Mouse (Mus musculus) cerebral cortex, adult 2 months (tissue): ENCODE data around the gene Ttc16.

Experiments
- WGBS: fragments of 180-500 bp; shearing (Covaris S2); methylation state at CpG from one replicate; pipeline ENCODE4 v1.1.7; 2018; 5-methylcytosine and 5-hydroxymethylcytosine counted together

Ttc16 gene

DNA sequence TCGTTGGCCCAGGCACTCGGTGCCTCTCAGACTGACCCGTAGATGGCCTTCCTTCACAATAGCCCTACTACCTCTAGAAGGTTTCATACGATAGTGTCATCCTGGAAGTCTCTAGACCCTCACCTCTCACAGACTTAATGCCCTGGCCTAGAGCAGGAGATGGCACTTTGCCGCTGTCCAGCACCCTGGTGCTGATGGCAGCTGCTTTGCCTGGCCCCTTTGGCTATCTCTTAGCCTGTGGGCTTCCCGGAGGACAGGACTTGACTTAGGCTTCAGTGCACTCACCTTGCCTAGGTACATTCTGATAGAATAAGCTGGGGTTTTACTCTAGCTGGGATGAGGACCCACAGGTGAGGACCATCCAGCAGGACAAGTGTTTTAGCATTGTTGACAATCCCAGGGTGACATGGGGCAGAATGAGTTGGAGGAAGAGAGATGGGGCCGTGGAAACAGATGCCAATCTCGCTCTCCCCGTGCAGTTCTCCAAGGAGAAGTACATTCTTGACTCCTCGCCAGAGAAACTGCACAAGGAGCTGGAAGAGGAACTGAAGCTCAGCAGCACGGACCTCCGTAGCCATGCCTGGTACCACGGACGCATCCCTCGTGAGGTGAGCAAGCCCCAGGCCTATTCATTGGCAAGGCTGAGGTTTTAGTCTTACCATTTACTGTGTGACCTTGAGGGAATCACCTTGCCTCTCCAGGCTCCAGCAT, 31.0 kb downstream of the Ttc16 start:
- WGBS, result 63% methylated on average over 15 of the region's 15 CpGs

DNA sequence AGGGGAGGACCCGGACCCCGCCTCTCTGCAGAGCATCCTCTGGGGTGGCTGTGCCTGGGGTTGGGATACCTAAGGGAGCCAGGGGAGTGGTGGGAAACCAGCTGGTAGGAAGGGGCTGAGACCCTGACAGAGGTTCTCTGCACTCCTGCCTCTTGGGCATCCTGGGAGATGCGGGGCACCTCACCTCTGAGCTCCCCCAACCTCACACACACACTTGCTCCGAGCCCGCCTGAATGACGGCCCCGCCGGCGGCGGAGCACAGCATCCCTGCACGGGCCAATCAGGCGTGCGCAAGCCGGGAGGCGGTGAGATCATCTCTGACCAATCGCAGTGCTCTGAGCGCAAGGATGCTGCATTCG, 33.3 kb downstream of the Ttc16 start:
- 21% methylated on average over 18 of the region's 18 CpGs for WGBS

DNA sequence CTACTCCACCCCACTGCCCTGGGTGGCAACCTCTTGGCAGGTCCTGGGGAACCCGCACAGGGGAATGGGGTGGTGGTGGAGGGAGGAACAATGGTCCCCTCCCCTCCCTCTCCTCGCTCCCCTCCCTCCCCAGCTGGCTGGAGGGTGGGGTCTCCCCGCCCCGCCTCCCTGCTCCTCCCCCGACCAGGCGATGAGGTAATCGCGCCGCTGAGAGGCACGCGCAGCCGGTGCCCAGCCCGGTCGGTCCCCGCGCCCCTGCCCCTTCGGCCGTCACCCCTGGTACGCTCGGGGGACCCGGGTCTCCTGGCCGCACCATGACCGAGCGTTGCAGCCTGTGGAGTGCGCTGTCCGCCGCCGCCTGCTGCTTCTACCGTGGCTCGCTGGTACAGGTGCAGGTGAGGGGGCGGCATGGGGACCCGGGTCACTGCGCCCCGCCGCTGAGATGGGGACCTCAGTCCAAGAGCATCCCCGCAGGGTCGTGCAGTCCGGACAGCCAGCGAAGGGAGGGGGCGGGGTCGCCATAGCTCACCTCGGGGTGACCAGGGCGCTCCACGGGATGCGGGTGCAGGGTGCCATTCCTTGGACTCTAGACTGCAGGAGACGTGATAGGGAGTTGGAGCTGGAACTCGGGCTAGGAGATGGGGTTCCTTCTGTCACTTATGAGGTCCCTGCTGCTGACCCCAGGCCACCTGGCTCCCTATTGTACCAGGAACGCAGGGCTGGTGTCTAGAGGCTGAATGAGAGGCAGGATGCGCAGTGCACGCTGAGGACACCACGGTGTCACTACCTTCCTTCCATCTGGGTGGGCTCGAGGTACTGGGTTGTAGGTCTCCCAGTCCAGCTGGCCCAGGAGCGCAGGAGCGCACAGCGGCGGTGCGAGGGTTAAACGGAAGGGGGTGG, 33.9 kb downstream of the Ttc16 start:
- 15% methylated on average over 56 of the region's 58 CpGs for WGBS

DNA sequence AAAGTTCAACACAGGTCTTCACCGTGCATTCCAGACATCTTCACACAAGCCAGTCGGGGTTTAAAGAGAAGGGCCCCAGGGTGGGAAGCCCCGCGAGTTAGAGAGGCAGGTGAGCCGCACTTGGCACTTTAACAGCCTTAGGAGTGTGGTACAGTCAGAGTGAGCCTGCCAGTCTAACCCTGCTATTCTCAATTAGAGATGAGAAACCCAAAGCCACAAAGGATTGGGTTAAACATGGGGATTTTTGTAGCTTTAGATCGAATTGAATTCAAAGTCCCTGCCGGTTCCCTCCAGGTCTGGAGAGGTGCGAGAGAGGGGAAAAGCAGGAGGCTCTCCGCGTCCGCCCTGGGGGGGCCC, 34.5 kb downstream of the Ttc16 start, which contains the start of gene 6330409D20Rik:
TSS of gene 6330409D20Rik (minus strand) at position 101 of the 357 bp plus-strand sequence.
- WGBS, result 14% methylated on average over 11 of the region's 11 CpGs

DNA sequence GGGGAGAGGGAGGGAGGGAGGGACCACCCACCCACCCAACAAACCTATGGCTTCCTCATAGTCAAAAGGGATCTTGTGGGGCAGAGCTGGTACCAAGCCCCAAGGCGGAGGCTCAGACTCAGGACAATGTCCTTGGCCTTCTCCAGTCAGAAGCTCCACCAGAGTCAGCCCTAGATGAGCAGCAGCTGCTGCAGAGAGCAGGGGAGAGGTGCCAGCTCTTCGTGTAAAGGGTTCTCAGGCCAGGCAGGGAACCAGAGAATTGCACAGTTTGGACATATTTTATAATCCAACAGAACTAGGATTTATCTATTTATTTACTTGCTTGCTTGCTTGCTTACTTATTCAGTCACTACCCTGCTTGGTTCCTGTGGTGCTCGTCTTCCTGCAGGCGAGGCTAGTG, 36.1 kb downstream of the Ttc16 start:
- WGBS, result 61% methylated on average over 4 of the region's 4 CpGs

DNA sequence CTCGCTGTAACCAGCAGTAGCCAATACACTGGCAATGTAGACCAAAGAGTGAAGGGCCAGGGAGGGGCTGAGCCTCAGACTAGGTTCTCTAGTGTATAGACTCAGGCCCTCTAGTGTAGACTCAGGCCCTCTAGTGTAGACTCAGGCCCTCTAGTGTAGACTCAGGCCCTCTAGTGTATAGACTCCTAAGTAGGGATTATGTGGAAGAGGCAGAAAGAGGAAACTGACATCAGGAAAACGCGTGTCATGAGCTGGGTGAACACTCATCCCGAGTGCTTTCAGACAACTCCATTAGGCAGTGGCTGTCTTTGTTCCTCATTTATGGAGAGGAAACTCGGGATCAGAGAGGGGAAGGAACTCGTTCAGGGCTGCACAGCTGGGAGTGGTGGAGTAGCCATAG, 38.4 kb downstream of the Ttc16 start:
- WGBS, result 69% methylated on average over 6 of the region's 6 CpGs

DNA sequence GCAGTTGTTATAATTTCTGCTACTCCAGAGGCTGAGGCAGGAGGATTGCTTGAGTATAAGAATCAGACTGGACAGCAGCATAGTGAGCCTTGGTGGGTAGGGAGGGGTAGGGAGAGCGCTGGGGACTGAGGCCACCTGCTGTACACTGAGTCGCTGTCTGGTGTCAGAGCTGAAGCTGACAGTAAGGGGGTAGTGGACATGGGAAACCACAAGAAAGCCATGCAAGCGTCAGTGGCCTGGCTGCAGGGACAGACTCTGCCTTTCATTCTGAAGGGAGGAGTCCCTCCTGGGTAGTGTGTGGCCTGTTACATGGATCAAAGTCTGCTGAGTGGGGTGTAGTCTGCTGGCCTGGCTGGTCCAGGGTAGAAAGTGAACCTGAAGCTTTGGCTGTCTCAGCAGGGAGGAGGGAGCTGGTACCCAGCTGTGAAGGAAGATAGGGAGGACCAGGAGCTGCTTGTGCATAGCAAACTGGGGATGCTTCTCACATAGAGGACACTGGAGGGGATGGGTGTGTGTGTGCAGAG, 39.1 kb downstream of the Ttc16 start:
- WGBS, result 58% methylated on average over 3 of the region's 3 CpGs

DNA sequence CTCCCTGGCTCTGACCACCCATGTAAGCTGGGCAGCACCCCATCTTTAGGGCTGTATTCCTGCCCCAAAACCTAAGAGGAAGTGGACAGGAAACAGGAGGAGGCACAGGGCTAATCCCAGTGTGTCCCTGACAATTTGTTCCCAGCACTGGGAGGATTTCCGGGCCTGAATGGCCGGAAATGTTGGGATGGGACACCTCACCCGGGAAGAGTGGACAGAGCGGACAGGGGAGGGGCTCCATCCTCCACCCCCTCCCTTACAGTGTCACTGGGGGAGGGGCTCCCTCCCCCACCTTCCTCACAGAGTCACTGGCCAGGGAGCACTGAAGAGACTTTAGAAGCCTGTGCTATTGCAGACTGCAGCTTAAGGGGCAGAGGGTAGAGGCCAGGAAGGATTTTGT, 40.5 kb downstream of the Ttc16 start:
- WGBS, result 63% methylated on average over 4 of the region's 4 CpGs

DNA sequence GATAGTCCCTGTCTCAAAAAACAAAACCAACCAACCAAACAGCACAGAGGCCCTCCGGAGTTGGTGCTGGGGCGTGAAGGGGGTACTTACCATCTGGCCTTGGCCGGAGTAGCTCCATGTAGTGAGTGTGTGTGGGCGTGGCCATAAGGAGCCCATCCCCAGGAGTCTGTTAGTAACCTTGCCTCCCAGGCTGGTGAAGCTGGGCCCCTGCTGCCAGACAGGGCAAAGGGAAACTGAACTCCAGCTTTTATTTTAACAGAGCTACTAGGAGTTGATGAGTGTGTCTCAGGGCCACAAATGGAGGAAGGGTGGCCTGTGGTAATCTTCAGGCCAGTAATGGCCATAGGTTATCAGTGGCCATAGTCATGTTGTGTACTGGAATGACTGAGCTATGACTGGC, 41.0 kb downstream of the Ttc16 start:
- WGBS, result 63% methylated on average over 4 of the region's 4 CpGs

DNA sequence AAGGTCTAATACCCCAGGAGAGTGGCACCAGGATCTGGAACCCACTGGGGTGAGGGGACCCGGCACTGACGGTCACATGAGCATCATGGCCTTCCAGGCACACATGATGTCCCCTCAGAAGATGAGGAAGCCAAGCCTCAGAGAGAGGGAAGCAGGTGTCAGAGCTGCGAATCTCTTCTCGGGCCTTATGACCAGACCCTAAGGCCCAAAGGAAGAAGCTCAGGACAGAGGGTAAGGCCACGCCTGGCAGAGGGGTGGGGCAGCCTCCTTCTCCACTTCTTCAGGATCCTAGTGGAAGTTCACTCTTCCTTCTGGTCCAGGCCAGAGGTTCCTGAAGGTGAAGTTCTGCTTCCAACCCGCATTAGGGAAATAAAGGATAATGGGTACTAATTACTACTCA, 42.7 kb downstream of the Ttc16 start:
- 83% methylated on average over 6 of the region's 6 CpGs for WGBS

DNA sequence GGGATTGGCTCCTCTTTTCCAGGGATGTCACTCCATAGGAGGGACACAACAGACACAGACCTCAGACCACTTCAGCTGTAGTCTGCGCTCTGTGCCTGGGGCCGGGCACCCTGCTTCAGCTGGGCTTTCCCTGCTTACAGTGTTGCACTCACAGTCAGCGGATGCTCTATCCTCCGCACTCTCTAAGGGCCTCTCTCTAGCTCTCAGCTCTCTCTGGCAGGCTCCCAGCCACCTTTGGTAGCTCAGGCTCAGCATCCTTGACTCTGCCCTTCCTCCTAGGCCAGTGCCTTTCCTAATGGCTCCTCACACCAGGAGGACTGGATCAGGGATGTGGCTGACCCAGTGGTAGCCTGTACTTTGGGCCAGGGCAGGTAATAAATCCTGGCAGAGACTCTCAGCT, 43.5 kb downstream of the Ttc16 start:
- WGBS, result 86% methylated on average over 4 of the region's 4 CpGs

DNA sequence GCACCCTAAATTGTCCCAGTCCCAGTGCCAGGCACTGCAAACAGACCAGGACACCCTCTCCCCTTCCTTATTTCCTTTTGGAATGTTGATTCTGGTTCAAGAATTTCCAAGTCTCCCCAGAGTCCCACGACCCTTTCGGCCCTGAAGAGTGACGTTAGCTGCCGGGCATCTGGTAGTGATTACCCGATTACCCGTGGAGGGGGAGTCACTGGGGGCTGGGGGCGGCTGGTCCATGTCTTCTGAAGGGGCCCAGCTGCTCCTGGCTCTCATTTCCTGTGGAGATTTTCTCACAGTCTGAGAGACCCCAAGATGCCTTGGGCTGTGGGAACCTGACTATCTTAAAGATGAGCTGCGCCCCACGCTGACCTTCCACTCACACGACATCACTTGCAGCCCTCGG, 44.6 kb downstream of the Ttc16 start:
- WGBS, result 75% methylated on average over 11 of the region's 11 CpGs

DNA sequence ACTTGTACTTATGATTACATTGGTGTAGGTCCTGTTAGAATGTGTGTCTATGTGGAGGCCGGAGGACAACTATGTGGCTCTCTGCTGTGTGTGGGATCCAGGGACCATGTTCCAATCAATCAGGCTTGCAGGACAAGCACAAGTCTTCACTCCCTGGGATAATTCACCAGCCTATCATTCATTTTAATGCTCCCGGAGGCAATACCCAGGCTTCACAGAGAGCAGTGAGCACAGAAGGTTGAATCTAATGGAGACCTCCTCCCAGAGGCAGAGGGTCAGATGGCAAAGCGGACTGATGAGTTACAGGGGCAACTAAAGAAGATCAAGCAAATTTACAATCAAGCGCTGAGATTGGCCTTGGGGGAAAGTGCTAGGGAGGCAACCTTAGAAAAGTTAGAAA, 45.9 kb downstream of the Ttc16 start:
- WGBS, result 85% methylated on average over 4 of the region's 4 CpGs

DNA sequence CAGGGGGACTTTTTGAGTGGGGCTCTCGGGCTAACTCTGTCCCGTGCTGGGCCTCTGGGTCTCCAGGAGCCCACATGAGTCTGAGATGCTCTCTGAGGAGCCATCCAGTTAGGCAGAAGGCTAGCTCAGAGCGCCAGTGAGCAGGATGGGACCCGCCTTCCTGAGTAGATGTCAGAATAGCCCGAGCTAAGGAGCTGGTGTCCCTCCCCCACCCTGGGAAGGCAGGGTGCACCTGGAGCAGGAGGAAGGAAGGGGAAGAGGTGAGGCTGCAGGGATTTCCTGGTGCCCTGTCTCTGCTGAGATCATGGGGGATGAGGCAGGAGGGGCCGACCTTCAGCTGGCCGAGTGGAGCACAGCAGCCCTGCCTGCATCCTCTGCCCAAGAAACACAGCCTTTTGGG, 47.0 kb downstream of the Ttc16 start:
- 72% methylated on average over 7 of the region's 7 CpGs for WGBS

DNA sequence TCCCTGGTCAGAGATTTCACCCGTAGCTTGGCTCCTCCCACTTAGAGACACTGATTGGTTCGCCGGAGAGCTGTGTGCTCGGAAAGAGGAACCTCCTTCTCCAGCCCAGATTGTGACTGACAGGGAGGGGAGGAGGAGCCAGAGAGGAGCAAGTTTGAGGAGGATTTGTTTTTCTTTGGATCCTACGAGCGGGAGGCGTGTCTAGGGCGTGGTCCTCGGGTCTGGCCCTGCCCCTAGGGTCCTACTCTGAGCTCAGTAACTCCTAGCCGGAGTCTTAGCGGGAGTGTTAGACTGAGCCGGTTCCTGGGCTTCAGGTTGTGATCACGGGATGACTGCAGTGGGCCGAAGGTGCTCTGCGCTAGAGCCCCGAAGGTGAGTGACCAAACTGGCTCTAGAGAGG, 48.0 kb downstream of the Ttc16 start:
- WGBS, result 2% methylated on average over 16 of the region's 16 CpGs

DNA sequence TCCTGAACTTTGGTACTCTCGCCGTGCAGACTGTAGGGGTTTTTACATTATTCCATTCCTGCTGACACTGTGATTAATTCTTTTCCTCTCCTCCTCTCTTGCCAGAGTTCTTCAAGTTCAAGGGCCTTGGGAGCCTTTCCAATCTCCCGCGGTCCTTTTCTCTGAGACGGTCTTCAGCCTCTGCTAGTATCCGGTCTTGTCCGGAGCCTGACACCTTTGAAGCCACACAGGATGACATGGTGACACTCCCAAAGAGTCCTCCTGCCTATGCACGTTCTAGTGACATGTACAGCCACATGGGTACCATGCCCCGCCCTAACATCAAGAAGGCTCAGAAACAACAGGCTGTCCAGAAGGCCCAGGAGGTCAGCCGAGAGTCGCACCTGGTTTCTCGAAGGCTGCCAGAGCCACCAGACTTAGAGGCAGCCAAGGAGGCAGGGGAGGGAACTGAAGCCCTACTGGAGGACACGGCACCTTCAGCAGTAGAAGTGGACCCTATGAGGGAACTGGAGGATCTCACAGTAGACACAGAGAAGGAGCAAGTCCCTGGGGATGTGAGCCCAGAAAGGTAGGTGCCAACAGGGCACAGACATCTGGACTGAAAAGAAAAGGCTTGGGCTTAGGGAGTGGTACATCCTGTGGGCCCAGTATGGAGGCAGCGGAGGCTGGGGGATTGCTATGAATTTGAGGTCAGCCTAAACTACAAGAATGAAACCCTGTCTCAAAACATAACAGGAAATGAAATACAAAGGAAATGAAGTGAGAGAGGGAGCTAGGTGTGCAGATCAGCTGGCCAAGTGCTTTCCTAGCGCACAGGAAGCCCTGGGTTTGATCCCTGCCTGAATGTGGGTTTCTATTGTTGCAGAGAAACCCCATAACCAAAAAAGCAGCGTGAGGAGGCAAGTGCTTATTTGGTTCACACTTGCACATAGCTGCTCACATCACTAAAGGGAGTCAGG, 50.3 kb downstream of the Ttc16 start:
- 75% methylated on average over 16 of the region's 16 CpGs for WGBS

DNA sequence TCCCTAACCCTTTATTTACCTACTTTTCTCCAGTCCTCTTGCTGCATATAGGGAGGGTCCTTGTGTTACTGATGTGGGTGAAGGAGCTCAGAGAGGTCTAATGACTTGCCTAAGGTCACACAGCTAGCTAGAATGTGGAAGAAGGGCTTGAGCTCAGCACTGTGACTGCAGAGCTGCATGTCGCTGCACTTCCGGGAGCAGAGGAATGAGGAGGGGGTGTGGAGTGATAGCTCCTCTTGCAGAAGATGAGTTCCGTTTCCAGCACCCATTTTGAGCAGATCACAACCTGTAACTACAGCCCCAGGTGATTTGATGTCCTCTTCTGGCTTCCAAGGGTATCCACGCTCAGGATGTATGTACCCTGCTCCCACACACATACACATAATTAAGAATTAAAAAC, 51.3 kb downstream of the Ttc16 start:
- 94% methylated on average over 4 of the region's 4 CpGs for WGBS

DNA sequence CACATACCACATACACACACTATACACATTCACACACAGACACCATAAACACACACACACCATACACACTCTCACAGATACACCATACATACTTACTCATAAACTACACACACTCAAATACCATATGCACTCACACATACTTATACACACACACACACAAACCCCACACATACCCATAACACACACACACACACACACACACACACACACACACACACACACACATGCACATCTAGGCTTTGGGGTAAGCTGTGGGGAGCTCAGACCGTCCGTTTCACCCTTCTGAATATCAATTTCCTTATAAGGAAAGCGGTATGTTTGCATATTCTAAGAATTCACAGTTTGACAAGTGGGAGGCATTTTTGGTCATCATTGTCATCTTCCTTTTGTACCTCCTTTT, 52.9 kb downstream of the Ttc16 start:
- WGBS, result 77% methylated on average over 3 of the region's 3 CpGs

DNA sequence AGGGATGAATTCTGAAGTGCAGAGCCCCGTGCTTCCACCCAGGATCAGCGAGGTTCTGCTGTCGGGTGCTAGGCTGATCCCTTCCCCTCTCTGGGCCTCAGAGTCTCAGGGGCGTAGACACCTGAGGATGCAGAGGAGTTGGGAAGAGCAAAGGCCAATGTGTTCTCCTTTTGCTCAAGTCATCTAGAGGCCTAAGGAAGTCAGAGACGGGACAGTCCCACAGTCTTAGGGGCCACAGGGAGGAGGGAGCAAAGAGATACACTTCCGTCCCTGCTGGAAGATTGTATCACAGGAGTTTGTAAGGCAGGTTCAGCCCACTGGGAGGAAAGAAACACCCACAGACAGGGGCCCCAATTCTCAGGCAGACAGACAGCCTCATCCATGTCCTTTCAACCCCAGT, 53.4 kb downstream of the Ttc16 start:
- WGBS, result 75% methylated on average over 6 of the region's 6 CpGs

DNA sequence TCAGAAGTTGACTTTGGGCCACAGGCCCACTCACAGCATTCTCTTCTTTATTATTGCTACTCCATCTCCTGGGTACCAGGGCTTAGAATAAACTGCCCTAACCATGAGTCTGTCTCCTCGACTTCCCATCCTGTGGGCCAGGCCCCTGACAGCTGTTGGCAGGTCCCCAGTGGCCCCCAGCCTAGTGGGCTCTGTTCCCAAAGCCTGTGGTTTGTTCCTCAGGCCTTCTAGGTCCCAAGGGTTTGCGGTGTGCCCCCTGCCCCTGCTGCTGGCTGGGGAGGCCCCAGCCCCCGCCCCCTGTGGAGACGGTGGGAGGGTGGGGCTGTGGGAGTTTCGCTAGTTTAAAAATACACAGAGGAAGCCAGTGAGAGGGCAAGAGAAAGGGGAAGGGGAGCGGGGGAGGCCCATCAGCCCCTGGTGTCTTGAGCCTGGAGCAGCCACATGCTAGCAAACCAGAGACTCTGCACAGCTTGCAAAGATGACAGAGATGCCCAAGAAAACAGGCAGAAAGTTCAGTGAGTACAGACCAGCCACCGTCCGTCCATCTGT, 54.7 kb downstream of the Ttc16 start, which contains the start of gene Sh2d3c:
TSS of gene Sh2d3c (plus strand) at position 375 of the 549 bp plus-strand sequence.
- WGBS, result 55% methylated on average over 8 of the region's 8 CpGs

DNA sequence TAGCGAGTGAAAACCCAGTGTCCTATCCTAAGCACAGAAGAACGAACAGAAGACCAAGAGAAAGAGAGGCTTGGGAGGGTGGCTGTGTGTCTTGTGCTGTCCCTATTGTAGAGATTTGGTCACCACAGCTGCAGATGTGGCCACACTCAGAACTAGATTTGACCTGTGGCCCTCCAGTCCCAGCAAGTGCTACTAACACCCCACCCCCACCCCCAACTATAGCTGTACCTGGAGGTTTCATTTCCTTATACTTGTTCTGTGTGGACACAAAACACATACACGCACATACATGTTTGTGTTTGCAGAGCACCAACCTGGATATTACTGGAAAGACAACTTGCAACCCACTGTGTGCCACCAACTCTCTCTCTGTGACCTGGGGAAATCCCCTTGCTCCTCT, 55.4 kb downstream of the Ttc16 start:
- 88% methylated on average over 3 of the region's 3 CpGs for WGBS
